Mouse (Mus musculus): ENCODE measurements around the gene Slu7. TPM values are rescaled to one million over a fixed set of nuclear protein-coding genes. Genes with fewer than 3 reads are reported as not detected.

Slu7 gene
- polyA plus RNA-seq, 1 experiment: 6.2 TPM

- Histone ChIP-seq H3K27me3 (ENCODE audit: control insufficient read depth, insufficient read depth, low read length) (no peaks in the 10 kb centered on the region), H3K4me1 (ENCODE audit: control insufficient read depth, insufficient read depth, low read length) (no peaks in the 10 kb centered on the region), H3K27ac (ENCODE audit: control insufficient read depth, insufficient read depth, low read depth, low read length) (no peak overlapping the region), H3K4me3 (ENCODE audit: control insufficient read depth, low read depth, low read length) (no peak overlapping the region), H3K36me3 (ENCODE audit: control insufficient read depth, insufficient read depth, low read length) (no peaks in the 10 kb centered on the region)
- no peak for TF ChIP-seq POLR2A (IDR thresholded peaks at IDR 0.05; ENCODE audit: control insufficient read depth, low read depth, low read length)
- no peak for TF ChIP-seq CTCF (IDR thresholded peaks at IDR 0.05; ENCODE audit: control insufficient read depth, insufficient read depth, insufficient replicate concordance, low read depth, low read length)
These were observed 40.8 kb upstream of the Slu7 start for GRCm38 (mm10) chr11:43392757-43393156.

DNA sequence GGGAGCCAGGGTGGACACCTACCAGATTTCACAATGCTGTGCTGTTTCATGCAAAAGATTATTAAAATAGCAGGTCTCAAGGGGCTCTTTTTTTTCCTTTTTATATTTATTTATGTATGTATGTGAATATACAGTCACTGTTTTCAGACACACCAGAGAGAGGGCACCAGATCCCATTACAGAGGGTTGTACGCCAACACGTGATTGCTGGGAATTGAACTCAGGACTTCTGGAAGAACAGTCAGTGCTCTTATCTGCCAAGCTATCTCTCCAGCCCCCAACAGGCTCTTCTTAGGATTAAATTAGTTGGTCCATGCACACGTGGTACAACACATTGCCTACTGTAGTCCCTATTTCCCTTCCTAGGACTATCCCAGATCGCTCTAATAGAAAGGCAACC lies 40.2 kb upstream of the Slu7 start:
- no peaks in the 10 kb centered on the region for H3K27me3 ChIP-seq (ENCODE audit: control insufficient read depth, insufficient read depth, low read length)
- H3K4me1 ChIP-seq (ENCODE audit: control insufficient read depth, insufficient read depth, low read length): no peaks in the 10 kb centered on the region
- TF ChIP-seq POLR2A (IDR thresholded peaks at IDR 0.05; ENCODE audit: control insufficient read depth, low read depth, low read length): no peak
- TF ChIP-seq CTCF (IDR thresholded peaks at IDR 0.05; ENCODE audit: control insufficient read depth, insufficient read depth, insufficient replicate concordance, low read depth, low read length): no peak
- no peaks in the 10 kb centered on the region for H3K36me3 ChIP-seq (ENCODE audit: control insufficient read depth, insufficient read depth, low read length)
- H3K27ac ChIP-seq (ENCODE audit: control insufficient read depth, insufficient read depth, low read depth, low read length): no peak overlapping the region
- H3K4me3 ChIP-seq (ENCODE audit: control insufficient read depth, low read depth, low read length): no peak overlapping the region

DNA sequence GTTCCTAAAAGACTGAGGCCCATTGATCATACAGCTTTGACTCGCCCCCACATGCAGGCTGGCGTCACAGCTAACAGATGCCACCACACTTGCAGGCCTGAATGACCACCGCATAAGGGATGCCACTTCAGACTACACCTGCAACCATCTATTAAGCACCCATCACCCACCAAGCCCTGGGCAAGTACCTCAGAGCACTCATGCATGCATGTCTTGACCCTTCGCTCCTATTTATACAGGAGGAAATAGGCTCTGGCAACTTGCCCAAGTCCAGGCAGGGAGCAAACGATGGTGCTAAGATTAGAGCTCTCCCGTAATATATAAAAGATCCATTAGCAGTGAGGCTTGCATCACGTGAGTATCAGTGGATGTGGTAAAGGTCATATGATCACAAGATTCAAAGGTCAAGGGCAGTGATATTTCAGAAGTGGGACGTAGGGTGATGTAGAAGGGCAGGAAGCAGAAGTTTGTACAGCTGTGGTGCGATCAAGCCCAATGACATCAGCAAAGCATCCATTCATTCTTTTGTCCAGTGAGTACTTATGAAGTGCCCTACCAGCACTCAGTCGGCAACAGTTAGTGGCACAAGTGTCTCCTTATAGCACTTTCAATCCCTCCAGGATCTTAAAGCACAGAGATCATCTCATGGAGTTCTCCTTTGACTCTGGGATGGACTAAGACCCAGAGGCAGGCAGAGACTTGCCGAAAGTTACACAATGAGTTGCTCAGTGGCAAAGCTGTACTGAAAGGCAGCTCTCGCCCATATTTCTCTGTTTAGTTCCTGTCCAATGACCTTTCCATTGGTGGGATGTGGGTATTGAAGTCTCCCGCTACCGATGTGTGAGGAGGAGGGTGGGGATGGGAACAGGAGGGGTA lies 38.2 kb upstream of the Slu7 start:
- no peaks in the 10 kb centered on the region for H3K36me3 ChIP-seq (ENCODE audit: control insufficient read depth, insufficient read depth, low read length)
- TF ChIP-seq POLR2A (IDR thresholded peaks at IDR 0.05; ENCODE audit: control insufficient read depth, low read depth, low read length) (no peak), CTCF (IDR thresholded peaks at IDR 0.05; ENCODE audit: control insufficient read depth, insufficient read depth, insufficient replicate concordance, low read depth, low read length) (no peak)
- H3K27ac ChIP-seq (ENCODE audit: control insufficient read depth, insufficient read depth, low read depth, low read length): no peak overlapping the region
- H3K27me3 ChIP-seq (ENCODE audit: control insufficient read depth, insufficient read depth, low read length): no peaks in the 10 kb centered on the region
- no peaks in the 10 kb centered on the region for H3K4me1 ChIP-seq (ENCODE audit: control insufficient read depth, insufficient read depth, low read length)
- no peak overlapping the region for H3K4me3 ChIP-seq (ENCODE audit: control insufficient read depth, low read depth, low read length)

- TF ChIP-seq CTCF (IDR thresholded peaks at IDR 0.05; ENCODE audit: control insufficient read depth, insufficient read depth, insufficient replicate concordance, low read depth, low read length): no peak
- no peak for TF ChIP-seq POLR2A (IDR thresholded peaks at IDR 0.05; ENCODE audit: control insufficient read depth, low read depth, low read length)
- Histone ChIP-seq H3K36me3 (ENCODE audit: control insufficient read depth, insufficient read depth, low read length) (no peaks in the 10 kb centered on the region), H3K27me3 (ENCODE audit: control insufficient read depth, insufficient read depth, low read length) (no peaks in the 10 kb centered on the region), H3K4me1 (ENCODE audit: control insufficient read depth, insufficient read depth, low read length) (no peaks in the 10 kb centered on the region), H3K27ac (ENCODE audit: control insufficient read depth, insufficient read depth, low read depth, low read length) (no peak overlapping the region), H3K4me3 (ENCODE audit: control insufficient read depth, low read depth, low read length) (no peak overlapping the region)
These were observed 37.3 kb upstream of the Slu7 start for GRCm38 (mm10) chr11:43396246-43396645.

- Histone ChIP-seq H3K36me3 (ENCODE audit: control insufficient read depth, insufficient read depth, low read length) (no peaks in the 10 kb centered on the region), H3K27me3 (ENCODE audit: control insufficient read depth, insufficient read depth, low read length) (no peaks in the 10 kb centered on the region), H3K4me3 (ENCODE audit: control insufficient read depth, low read depth, low read length) (no peak overlapping the region), H3K27ac (ENCODE audit: control insufficient read depth, insufficient read depth, low read depth, low read length) (no peak overlapping the region), H3K4me1 (ENCODE audit: control insufficient read depth, insufficient read depth, low read length) (no peaks in the 10 kb centered on the region)
- TF ChIP-seq POLR2A (IDR thresholded peaks at IDR 0.05; ENCODE audit: control insufficient read depth, low read depth, low read length) (no peak), CTCF (IDR thresholded peaks at IDR 0.05; ENCODE audit: control insufficient read depth, insufficient read depth, insufficient replicate concordance, low read depth, low read length) (no peak)
These were observed 36.9 kb upstream of the Slu7 start for GRCm38 (mm10) chr11:43396672-43397071.

DNA sequence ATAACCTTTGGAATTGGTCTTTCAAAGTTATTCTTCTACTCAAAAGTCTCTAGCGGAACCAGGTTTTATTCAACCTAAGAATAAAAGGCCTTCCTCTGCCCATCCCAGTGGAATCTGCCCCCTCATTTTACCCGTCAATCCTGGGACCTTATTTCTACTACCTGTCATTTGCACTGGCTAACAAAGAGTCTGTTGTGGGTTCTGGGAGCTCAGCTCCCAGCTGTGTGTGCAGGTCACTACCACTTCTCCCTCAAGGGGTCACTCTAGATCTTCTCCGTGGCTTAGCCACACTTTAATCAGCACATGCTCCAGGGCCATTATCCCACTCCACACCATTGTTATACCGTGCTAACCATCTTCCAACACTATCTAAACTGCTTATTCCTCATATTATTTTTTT lies 34.2 kb upstream of the Slu7 start:
- Histone ChIP-seq H3K4me3 (ENCODE audit: control insufficient read depth, low read depth, low read length) (no peak overlapping the region), H3K27ac (ENCODE audit: control insufficient read depth, insufficient read depth, low read depth, low read length) (no peak overlapping the region), H3K4me1 (ENCODE audit: control insufficient read depth, insufficient read depth, low read length) (no peaks in the 10 kb centered on the region), H3K36me3 (ENCODE audit: control insufficient read depth, insufficient read depth, low read length) (no peaks in the 10 kb centered on the region), H3K27me3 (ENCODE audit: control insufficient read depth, insufficient read depth, low read length) (no peaks in the 10 kb centered on the region)
- TF ChIP-seq CTCF (IDR thresholded peaks at IDR 0.05; ENCODE audit: control insufficient read depth, insufficient read depth, insufficient replicate concordance, low read depth, low read length): no peak
- TF ChIP-seq POLR2A (IDR thresholded peaks at IDR 0.05; ENCODE audit: control insufficient read depth, low read depth, low read length): no peak

- no peak overlapping the region for H3K4me3 ChIP-seq (ENCODE audit: control insufficient read depth, low read depth, low read length)
- no peaks in the 10 kb centered on the region for H3K36me3 ChIP-seq (ENCODE audit: control insufficient read depth, insufficient read depth, low read length)
- no peak overlapping the region for H3K27ac ChIP-seq (ENCODE audit: control insufficient read depth, insufficient read depth, low read depth, low read length)
- peaks cover 3% of the 10 kb centered on the region for H3K4me1 ChIP-seq (ENCODE audit: control insufficient read depth, insufficient read depth, low read length)
- no peak for TF ChIP-seq POLR2A (IDR thresholded peaks at IDR 0.05; ENCODE audit: control insufficient read depth, low read depth, low read length)
- TF ChIP-seq CTCF (IDR thresholded peaks at IDR 0.05; ENCODE audit: control insufficient read depth, insufficient read depth, insufficient replicate concordance, low read depth, low read length): no peak
- H3K27me3 ChIP-seq (ENCODE audit: control insufficient read depth, insufficient read depth, low read length): no peaks in the 10 kb centered on the region
These were observed 33.4 kb upstream of the Slu7 start for GRCm38 (mm10) chr11:43400131-43400530.
